10 mouse cellular contexts compared by ENCODE assay signal in the genomic region with DNA sequence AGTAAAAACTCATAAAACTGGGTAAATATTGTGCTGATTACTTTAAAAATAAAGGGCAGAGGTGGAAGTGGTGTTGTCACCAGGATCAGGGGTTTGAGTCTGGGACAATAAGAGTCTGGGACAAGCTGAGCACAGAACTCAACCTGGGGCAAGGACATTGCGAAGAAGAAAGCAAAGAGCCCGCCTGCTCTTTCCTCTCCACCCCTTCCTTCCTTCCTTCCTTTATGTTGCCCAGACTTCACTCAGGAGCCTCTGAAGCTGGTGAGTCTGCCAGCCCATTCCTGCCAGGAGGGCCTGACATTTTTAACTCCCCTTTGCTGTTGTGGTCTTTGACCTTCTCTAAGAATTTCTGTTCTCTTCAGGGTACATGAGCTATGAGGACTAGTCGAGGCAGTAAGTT.
"Had no signal": no experiment of that assay in that cellular context is flagged by ENCODE, and none has a peak within 500 bp of the region (broad histone marks: within the 10 kb centered on the region; RNA-seq: fewer than 3 reads in every experiment).

No protein-coding gene starts in this region.

- DNase-seq: liver; liver, embryonic 13.5 days; liver, postnatal 0 days; midbrain, embryonic 14.5 days; thymus, adult 18-20 months; thymus, postnatal 14 days had no signal

- H3K4me3 ChIP-seq: limb, embryonic 12.5 days; liver, embryonic 13.5 days; midbrain, embryonic 10.5 days; neural tube, embryonic 12.5 days had no signal

- H3K27me3 ChIP-seq: limb, embryonic 12.5 days; liver, embryonic 13.5 days had no signal

- H3K27ac ChIP-seq: limb, embryonic 12.5 days; liver, embryonic 13.5 days; midbrain, embryonic 10.5 days; neural tube, embryonic 12.5 days had no signal

- ATAC-seq: intestine, embryonic 16.5 days; liver, postnatal 0 days had no signal

- H3K4me1 ChIP-seq: limb, embryonic 12.5 days; liver, embryonic 13.5 days; midbrain, embryonic 10.5 days; neural tube, embryonic 12.5 days had no signal

- H3K9ac ChIP-seq: limb, embryonic 12.5 days; liver, embryonic 13.5 days; liver, postnatal 0 days; neural tube, embryonic 12.5 days had no signal

- H3K36me3 ChIP-seq: limb, embryonic 12.5 days; liver, embryonic 13.5 days; midbrain, embryonic 10.5 days; neural tube, embryonic 12.5 days had no signal

- H3K9me3 ChIP-seq: limb, embryonic 12.5 days; liver, embryonic 13.5 days; midbrain, embryonic 10.5 days; neural tube, embryonic 12.5 days had no signal

- H3K4me2 ChIP-seq: limb, embryonic 12.5 days; liver, embryonic 13.5 days; neural tube, embryonic 12.5 days had no signal
